Mouse (Mus musculus): ENCODE data around the gene Ntrk3. TPM values are rescaled to one million over a fixed set of nuclear protein-coding genes. Genes with fewer than 3 reads are reported as not detected.

Gene Ntrk3
- polyA plus RNA-seq, 1 experiment from 2014 or later: 1.2 TPM

DNA sequence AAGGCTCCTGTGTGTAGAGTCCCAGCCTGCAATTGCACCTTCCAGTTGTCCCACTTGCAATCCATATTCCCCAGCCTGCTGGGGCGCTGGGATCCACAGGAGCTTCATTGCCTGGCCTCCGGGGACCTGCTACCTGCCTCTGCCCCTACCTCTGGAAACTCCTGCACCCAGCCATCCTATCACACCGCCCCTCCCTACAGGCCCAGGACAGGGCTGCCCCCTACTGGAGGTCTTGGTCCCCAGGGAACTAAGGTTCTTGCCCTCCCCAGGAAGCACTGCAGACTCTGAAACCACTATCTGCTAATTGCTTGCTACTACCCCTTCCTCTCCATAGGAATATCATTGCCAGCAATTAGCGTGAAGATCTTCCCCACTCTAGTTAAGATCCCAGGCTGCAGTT, 84.1 kb downstream of the Ntrk3 start:
- no peaks in the 10 kb centered on the region for H3K9me3 ChIP-seq (ENCODE audit: control insufficient read depth)
- TF ChIP-seq CTCF (IDR thresholded peaks at IDR 0.05; ENCODE audit: low read depth): no peak
- 28% methylated on average over 4 of the region's 4 CpGs for WGBS
- no peak overlapping the region for H3K9ac ChIP-seq (ENCODE audit: low read depth, low read length)
- H3K27ac ChIP-seq (ENCODE audit: low read depth, low read length): no peak overlapping the region
- H3K4me3 ChIP-seq (ENCODE audit: low read depth, low read length): no peak overlapping the region
- no peak for ATAC-seq
- H3K4me2 ChIP-seq (replicated peaks; ENCODE audit: low read depth): no peak overlapping the region
- H3K36me3 ChIP-seq (ENCODE audit: control insufficient read depth, insufficient read depth): no peaks in the 10 kb centered on the region
- H3K4me1 ChIP-seq (replicated peaks; ENCODE audit: control insufficient read depth, insufficient read depth, low read length): no peaks in the 10 kb centered on the region
- H3K27me3 ChIP-seq (replicated peaks; ENCODE audit: control insufficient read depth, insufficient read depth, low read length): no peaks in the 10 kb centered on the region

DNA sequence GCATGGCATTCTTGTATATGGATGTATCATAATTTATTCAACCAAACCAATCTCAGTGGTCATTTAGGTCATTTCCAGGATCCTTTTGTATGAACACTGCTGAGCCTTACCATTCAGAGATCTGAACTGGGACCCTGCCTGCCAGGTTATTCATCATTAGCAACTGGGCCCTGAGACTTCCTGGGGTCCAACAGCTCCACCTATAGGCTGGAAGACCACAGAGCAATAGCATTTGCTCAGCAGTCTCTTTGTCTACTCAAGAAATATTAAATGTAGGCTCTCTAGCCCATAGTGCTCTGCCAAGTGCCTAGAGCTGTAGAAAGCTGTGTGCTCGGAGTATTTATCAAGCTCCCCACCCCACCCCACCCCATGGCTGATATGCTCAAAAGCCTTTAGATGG, 85.5 kb downstream of the Ntrk3 start:
- H3K27ac ChIP-seq (ENCODE audit: low read depth, low read length): no peak overlapping the region
- H3K9me3 ChIP-seq (ENCODE audit: control insufficient read depth): no peaks in the 10 kb centered on the region
- H3K27me3 ChIP-seq (replicated peaks; ENCODE audit: control insufficient read depth, insufficient read depth, low read length): no peaks in the 10 kb centered on the region
- no peak overlapping the region for H3K9ac ChIP-seq (ENCODE audit: low read depth, low read length)
- 54% methylated on average over 1 of the region's 1 CpGs for WGBS
- no peak overlapping the region for H3K4me2 ChIP-seq (replicated peaks; ENCODE audit: low read depth)
- ATAC-seq: no peak
- no peaks in the 10 kb centered on the region for H3K36me3 ChIP-seq (ENCODE audit: control insufficient read depth, insufficient read depth)
- TF ChIP-seq CTCF (IDR thresholded peaks at IDR 0.05; ENCODE audit: low read depth): no peak
- no peaks in the 10 kb centered on the region for H3K4me1 ChIP-seq (replicated peaks; ENCODE audit: control insufficient read depth, insufficient read depth, low read length)
- H3K4me3 ChIP-seq (ENCODE audit: low read depth, low read length): no peak overlapping the region

DNA sequence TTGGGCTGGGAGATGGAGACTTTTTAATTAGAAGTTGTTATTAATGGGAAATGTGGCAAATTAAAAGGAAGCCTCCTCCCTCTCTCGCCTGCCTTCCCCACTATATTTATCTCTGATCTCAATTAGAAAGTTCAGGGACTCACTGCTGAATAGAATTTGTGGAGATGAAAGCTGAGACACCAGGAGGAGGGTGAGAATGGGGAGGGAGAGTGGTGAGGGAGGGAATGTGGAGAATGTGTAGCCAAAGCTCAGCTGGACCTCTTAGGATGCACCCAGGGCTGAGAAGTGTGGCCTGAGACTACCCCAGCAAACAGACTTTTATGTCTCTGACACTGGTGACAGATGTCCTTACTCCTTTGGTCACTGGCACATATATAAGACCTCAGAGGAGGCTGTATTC, 86.3 kb downstream of the Ntrk3 start:
- 42% methylated on average over 1 of the region's 1 CpGs for WGBS
- no peak for ATAC-seq
- H3K27ac ChIP-seq (ENCODE audit: low read depth, low read length): no peak overlapping the region
- no peaks in the 10 kb centered on the region for H3K9me3 ChIP-seq (ENCODE audit: control insufficient read depth)
- H3K36me3 ChIP-seq (ENCODE audit: control insufficient read depth, insufficient read depth): no peaks in the 10 kb centered on the region
- no peak overlapping the region for H3K4me3 ChIP-seq (ENCODE audit: low read depth, low read length)
- no peak overlapping the region for H3K9ac ChIP-seq (ENCODE audit: low read depth, low read length)
- H3K4me2 ChIP-seq (replicated peaks; ENCODE audit: low read depth): no peak overlapping the region
- no peaks in the 10 kb centered on the region for H3K27me3 ChIP-seq (replicated peaks; ENCODE audit: control insufficient read depth, insufficient read depth, low read length)
- H3K4me1 ChIP-seq (replicated peaks; ENCODE audit: control insufficient read depth, insufficient read depth, low read length): no peaks in the 10 kb centered on the region
- no peak for TF ChIP-seq CTCF (IDR thresholded peaks at IDR 0.05; ENCODE audit: low read depth)

DNA sequence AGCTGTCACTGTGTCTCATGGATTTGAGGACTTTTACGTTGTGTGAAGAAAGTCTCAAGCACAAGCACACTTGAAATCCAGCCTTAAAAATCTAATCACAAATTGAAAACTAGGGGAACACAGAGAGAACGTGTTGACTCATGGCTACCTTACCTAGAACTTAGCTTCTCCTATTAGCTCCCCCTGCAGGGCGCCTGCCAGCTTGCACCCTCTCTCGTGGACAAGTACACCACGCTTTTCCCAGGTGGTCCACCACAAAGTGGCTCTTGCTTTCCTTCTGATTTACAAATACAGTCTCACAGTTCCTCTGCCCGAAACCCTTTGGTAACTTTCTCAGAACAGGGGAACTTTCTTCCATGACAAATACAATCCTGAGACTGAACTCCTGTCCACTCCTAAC, 94.1 kb downstream of the Ntrk3 start:
- no peak overlapping the region for H3K27ac ChIP-seq (ENCODE audit: low read depth, low read length)
- H3K27me3 ChIP-seq (replicated peaks; ENCODE audit: control insufficient read depth, insufficient read depth, low read length): no peaks in the 10 kb centered on the region
- H3K9ac ChIP-seq (ENCODE audit: low read depth, low read length): no peak overlapping the region
- WGBS: 51% methylated on average over 6 of the region's 6 CpGs
- no peaks in the 10 kb centered on the region for H3K36me3 ChIP-seq (ENCODE audit: control insufficient read depth, insufficient read depth)
- no peaks in the 10 kb centered on the region for H3K9me3 ChIP-seq (ENCODE audit: control insufficient read depth)
- no peaks in the 10 kb centered on the region for H3K4me1 ChIP-seq (replicated peaks; ENCODE audit: control insufficient read depth, insufficient read depth, low read length)
- H3K4me3 ChIP-seq (ENCODE audit: low read depth, low read length): no peak overlapping the region
- no peak overlapping the region for H3K4me2 ChIP-seq (replicated peaks; ENCODE audit: low read depth)
- TF ChIP-seq CTCF (IDR thresholded peaks at IDR 0.05; ENCODE audit: low read depth): peak; percentile 40
- no peak for ATAC-seq

DNA sequence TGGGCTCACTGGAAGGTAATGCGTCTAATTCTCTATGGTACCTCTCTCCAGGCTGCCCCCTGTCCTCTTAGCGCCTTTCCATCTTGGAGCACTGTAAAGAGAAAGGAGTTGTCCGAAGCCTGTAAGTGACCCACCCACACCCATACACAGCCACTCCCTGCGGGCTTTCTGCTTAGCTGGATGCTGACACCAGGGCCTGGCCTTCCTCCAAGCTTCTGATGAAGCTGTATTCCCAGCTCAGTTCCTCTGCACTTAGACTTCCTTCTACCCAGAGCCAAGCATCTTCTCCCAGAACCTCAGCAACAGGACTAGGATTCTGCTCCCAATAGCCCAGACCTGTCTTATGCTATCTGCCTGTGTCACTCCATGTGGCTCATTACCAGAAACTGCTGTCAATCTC, 114.1 kb downstream of the Ntrk3 start:
- Histone ChIP-seq H3K9me3 (ENCODE audit: control insufficient read depth) (no peaks in the 10 kb centered on the region), H3K4me3 (ENCODE audit: low read depth, low read length) (no peak overlapping the region), H3K4me1 (replicated peaks; ENCODE audit: control insufficient read depth, insufficient read depth, low read length) (no peaks in the 10 kb centered on the region), H3K27me3 (replicated peaks; ENCODE audit: control insufficient read depth, insufficient read depth, low read length) (no peaks in the 10 kb centered on the region), H3K4me2 (replicated peaks; ENCODE audit: low read depth) (no peak overlapping the region), H3K36me3 (ENCODE audit: control insufficient read depth, insufficient read depth) (no peaks in the 10 kb centered on the region), H3K27ac (ENCODE audit: low read depth, low read length) (no peak overlapping the region), H3K9ac (ENCODE audit: low read depth, low read length) (no peak overlapping the region)
- ATAC-seq: no peak
- 58% methylated on average over 4 of the region's 4 CpGs for WGBS
- TF ChIP-seq CTCF (IDR thresholded peaks at IDR 0.05; ENCODE audit: low read depth): no peak

DNA sequence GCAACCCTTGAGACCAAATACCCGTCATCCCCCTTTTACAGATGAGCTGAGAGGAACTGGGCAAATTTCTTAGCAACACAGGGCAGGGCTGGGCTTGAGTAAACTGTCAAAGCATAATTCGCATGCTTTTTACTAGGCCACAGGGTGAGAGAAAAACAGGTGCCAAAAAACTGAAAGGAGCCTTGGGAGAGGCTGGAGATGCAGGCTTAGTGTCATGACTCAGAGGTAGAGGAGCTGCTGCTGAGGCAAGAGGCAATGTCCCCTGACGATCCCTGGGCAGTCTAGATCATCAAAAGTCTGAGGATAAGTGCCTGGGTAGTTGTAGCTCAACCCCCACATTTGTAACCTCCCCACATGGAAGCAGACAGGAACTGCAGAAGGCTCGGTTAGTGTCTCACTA, 116.7 kb downstream of the Ntrk3 start:
- Histone ChIP-seq H3K27me3 (replicated peaks; ENCODE audit: control insufficient read depth, insufficient read depth, low read length) (no peaks in the 10 kb centered on the region), H3K4me3 (ENCODE audit: low read depth, low read length) (no peak overlapping the region), H3K9ac (ENCODE audit: low read depth, low read length) (no peak overlapping the region), H3K4me2 (replicated peaks; ENCODE audit: low read depth) (no peak overlapping the region), H3K9me3 (ENCODE audit: control insufficient read depth) (no peaks in the 10 kb centered on the region), H3K36me3 (ENCODE audit: control insufficient read depth, insufficient read depth) (no peaks in the 10 kb centered on the region), H3K27ac (ENCODE audit: low read depth, low read length) (no peak overlapping the region), H3K4me1 (replicated peaks; ENCODE audit: control insufficient read depth, insufficient read depth, low read length) (no peaks in the 10 kb centered on the region)
- 24% methylated on average over 4 of the region's 4 CpGs for WGBS
- no peak for TF ChIP-seq CTCF (IDR thresholded peaks at IDR 0.05; ENCODE audit: low read depth)
- no peak for ATAC-seq

Data from intestine, postnatal 0 days (tissue).